Mouse (Mus musculus) neural tube, embryonic 15.5 days (tissue): ENCODE measurements around the gene Fam20a. TPM values are rescaled to one million over a fixed set of nuclear protein-coding genes. Genes with fewer than 3 reads are reported as not detected.
"Not testable (repeated sequence)": the region's sequence is repeated elsewhere in the genome, so short reads cannot be mapped to it uniquely, and the experiment has no call there.

Experiments
- ATAC-seq: fragments of 200-750 bp; cut with Nextera tagmentation; 2 replicates; pipeline ENCODE4 v1.8.0; 2017; ENCODE audit warnings: mild to moderate bottlenecking, moderate TSS enrichment, moderate library complexity; ENCODE audit not compliant: low FRiP score
- H3K27ac ChIP-seq: fragments of 300-500 bp; sonication (generic); replicated peaks from 2 replicates; pipeline ENCODE4 v1.5.1; 2015; ENCODE audit warnings: mild to moderate bottlenecking, inconsistent platforms
- H3K27me3 ChIP-seq: fragments of 300-500 bp; sonication (generic); replicated peaks from 2 replicates; pipeline ENCODE4 v1.6.1; 2015; ENCODE audit warnings: inconsistent platforms
- H3K36me3 ChIP-seq: fragments of 300-500 bp; sonication (generic); 2 replicates; pipeline ENCODE4 v1.6.1; 2015; ENCODE audit warnings: inconsistent platforms
- H3K4me1 ChIP-seq: fragments of 300-500 bp; sonication (generic); 2 replicates; pipeline ENCODE4 v1.6.1; 2015; ENCODE audit warnings: inconsistent platforms
- H3K4me2 ChIP-seq: fragments of 300-500 bp; sonication (generic); 2 replicates; pipeline ENCODE4 v1.6.1; 2015; ENCODE audit warnings: inconsistent platforms, mild to moderate bottlenecking, moderate library complexity
- H3K4me3 ChIP-seq: fragments of 300-500 bp; sonication (generic); replicated peaks from 2 replicates; pipeline ENCODE4 v1.5.1; 2015; ENCODE audit warnings: mild to moderate bottlenecking, inconsistent platforms
- H3K9ac ChIP-seq: fragments of 300-500 bp; sonication (generic); replicated peaks from 2 replicates; pipeline ENCODE4 v1.6.1; 2015; ENCODE audit warnings: mild to moderate bottlenecking, inconsistent platforms
- H3K9me3 ChIP-seq: fragments of 300-500 bp; sonication (generic); replicated peaks from 2 replicates; pipeline ENCODE4 v1.6.1; 2016; ENCODE audit warnings: inconsistent platforms
- WGBS: fragments of 180-500 bp; shearing (Covaris S2); methylation state at CpG from one replicate; pipeline ENCODE4 v1.1.7; 2015; ENCODE audit warnings: mixed read lengths; 5-methylcytosine and 5-hydroxymethylcytosine counted together
- polyA plus RNA-seq: library from polyadenylated mRNA; unstranded; fragments of >200 nt; fragmentation: Nextera tagmentation; extraction: Ambion mirVana; gene quantifications from 2 replicates; pipeline ENCODE4 v1.2.1, GENCODE M21; 2015

The Fam20a gene
- polyA plus RNA-seq, 1 experiment from 2014 or later: 8.0 TPM

GRCm38 (mm10) chr11:109668115-109668725 lies 53.9 kb downstream of the Fam20a start:
- no peak for ATAC-seq
- Histone ChIP-seq H3K4me3 (no peak overlapping the region), H3K4me2 (no peak overlapping the region), H3K9ac (no peak overlapping the region), H3K27ac (no peak overlapping the region), H3K27me3 (no peaks in the 10 kb centered on the region), H3K36me3 (peaks cover 66% of the 10 kb centered on the region), H3K9me3 (no peaks in the 10 kb centered on the region), H3K4me1 (peaks cover 4% of the 10 kb centered on the region; the same call in 1 of the 2 replicates)
- 90% methylated on average over 8 of the region's 8 CpGs for WGBS

GRCm38 (mm10) chr11:109667371-109667770 lies 54.7 kb downstream of the Fam20a start:
- no peak for ATAC-seq
- peaks cover 73% of the 10 kb centered on the region for H3K36me3 ChIP-seq
- peaks cover 4% of the 10 kb centered on the region; the same call in 1 of the 2 replicates for H3K4me1 ChIP-seq
- no peak overlapping the region for H3K4me3 ChIP-seq
- no peak overlapping the region for H3K27ac ChIP-seq
- no peaks in the 10 kb centered on the region for H3K9me3 ChIP-seq
- WGBS: 88% methylated on average over 19 of the region's 19 CpGs
- H3K4me2 ChIP-seq: no peak overlapping the region
- H3K27me3 ChIP-seq: no peaks in the 10 kb centered on the region
- no peak overlapping the region for H3K9ac ChIP-seq

- peaks cover 76% of the 10 kb centered on the region for H3K36me3 ChIP-seq
These were observed 55.7 kb downstream of the Fam20a start for GRCm38 (mm10) chr11:109666411-109666810.

GRCm38 (mm10) chr11:109665424-109665823 lies 56.7 kb downstream of the Fam20a start:
- Histone ChIP-seq H3K9me3 (no peaks in the 10 kb centered on the region), H3K27ac (no peak overlapping the region), H3K4me1 (no peaks in the 10 kb centered on the region), H3K4me2 (no peak overlapping the region), H3K4me3 (no peak overlapping the region), H3K27me3 (no peaks in the 10 kb centered on the region), H3K36me3 (peaks cover 86% of the 10 kb centered on the region), H3K9ac (no peak overlapping the region)
- WGBS: 90% methylated on average over 6 of the region's 6 CpGs
- ATAC-seq: no peak

More at GRCm38 (mm10) chr11:109666411-109666810, 55.7 kb downstream of the Fam20a start:
- Histone ChIP-seq H3K9ac (no peak overlapping the region), H3K27ac (no peak overlapping the region), H3K9me3 (no peaks in the 10 kb centered on the region), H3K4me1 (peaks cover 4% of the 10 kb centered on the region; the same call in 1 of the 2 replicates), H3K4me2 (no peak overlapping the region), H3K27me3 (no peaks in the 10 kb centered on the region), H3K4me3 (no peak overlapping the region)
- no peak for ATAC-seq
- 95% methylated on average over 13 of the region's 13 CpGs for WGBS

GRCm38 (mm10) chr11:109664293-109664692 lies 57.8 kb downstream of the Fam20a start:
- ATAC-seq: no peak
- H3K36me3 ChIP-seq: peaks cover 88% of the 10 kb centered on the region
- 84% methylated on average over 13 of the region's 13 CpGs for WGBS
- H3K27ac ChIP-seq: no peak overlapping the region
- no peak overlapping the region for H3K4me2 ChIP-seq
- H3K9me3 ChIP-seq: no peaks in the 10 kb centered on the region
- no peak overlapping the region for H3K9ac ChIP-seq
- H3K4me3 ChIP-seq: no peak overlapping the region
- H3K4me1 ChIP-seq: no peaks in the 10 kb centered on the region
- H3K27me3 ChIP-seq: no peaks in the 10 kb centered on the region

- not testable (repeated sequence) for H3K9me3 ChIP-seq, H3K9ac ChIP-seq, H3K4me2 ChIP-seq, H3K27me3 ChIP-seq, H3K4me1 ChIP-seq, ATAC-seq, H3K4me3 ChIP-seq, H3K27ac ChIP-seq
- 90% methylated on average over 8 of the region's 8 CpGs for WGBS
- H3K36me3 ChIP-seq: peaks cover 71% of the 10 kb centered on the region
These were observed 61.6 kb downstream of the Fam20a start for GRCm38 (mm10) chr11:109660526-109660925.

- no peak for ATAC-seq
- Histone ChIP-seq H3K9ac (no peak overlapping the region), H3K36me3 (peaks cover 46% of the 10 kb centered on the region), H3K27me3 (no peaks in the 10 kb centered on the region), H3K27ac (no peak overlapping the region), H3K4me3 (no peak overlapping the region), H3K9me3 (no peaks in the 10 kb centered on the region), H3K4me1 (peaks cover 35% of the 10 kb centered on the region), H3K4me2 (no peak overlapping the region)
- 95% methylated on average over 7 of the region's 7 CpGs for WGBS
These were observed 65.8 kb downstream of the Fam20a start for GRCm38 (mm10) chr11:109656232-109656631.

- WGBS: 92% methylated on average over 6 of the region's 6 CpGs
These were observed 67.5 kb downstream of the Fam20a start for GRCm38 (mm10) chr11:109654581-109654980.

GRCm38 (mm10) chr11:109653201-109653600 lies 68.9 kb downstream of the Fam20a start:
- peak overlapping the region; percentile 85 for H3K4me2 ChIP-seq
- H3K27ac ChIP-seq: no peak overlapping the region
- ATAC-seq: no peak
- H3K9me3 ChIP-seq: no peaks in the 10 kb centered on the region
- H3K4me1 ChIP-seq: peaks cover 53% of the 10 kb centered on the region
- 70% methylated on average over 8 of the region's 8 CpGs for WGBS
- peak overlapping the region; percentile 12; the same call in 1 of the 2 replicates for H3K4me3 ChIP-seq
- peaks cover 29% of the 10 kb centered on the region for H3K36me3 ChIP-seq
- H3K9ac ChIP-seq: peak overlapping the region; percentile 5; the same call in 1 of the 2 replicates
- no peaks in the 10 kb centered on the region for H3K27me3 ChIP-seq

More at GRCm38 (mm10) chr11:109654581-109654980, 67.5 kb downstream of the Fam20a start:
- Histone ChIP-seq H3K36me3 (peaks cover 29% of the 10 kb centered on the region), H3K4me1 (peaks cover 40% of the 10 kb centered on the region), H3K4me3 (no peak overlapping the region), H3K27me3 (no peaks in the 10 kb centered on the region), H3K4me2 (no peak overlapping the region), H3K9me3 (no peaks in the 10 kb centered on the region), H3K27ac (no peak overlapping the region), H3K9ac (no peak overlapping the region)
- no peak for ATAC-seq

GRCm38 (mm10) chr11:109652505-109652904 lies 69.6 kb downstream of the Fam20a start:
- Histone ChIP-seq H3K9ac (peak overlapping the region; percentile 96), H3K4me3 (peak overlapping the region; percentile 89), H3K27me3 (no peaks in the 10 kb centered on the region), H3K27ac (no peak overlapping the region), H3K4me1 (peaks cover 59% of the 10 kb centered on the region), H3K36me3 (peaks cover 29% of the 10 kb centered on the region), H3K9me3 (no peaks in the 10 kb centered on the region), H3K4me2 (peak overlapping the region; percentile 85)
- ATAC-seq: no peak
- WGBS: 63% methylated on average over 6 of the region's 6 CpGs

- peaks cover 58% of the 10 kb centered on the region for H3K4me1 ChIP-seq
These were observed 70.5 kb downstream of the Fam20a start for GRCm38 (mm10) chr11:109651566-109652024.

More at GRCm38 (mm10) chr11:109651566-109652024, 70.5 kb downstream of the Fam20a start:
- Histone ChIP-seq H3K36me3 (peaks cover 22% of the 10 kb centered on the region), H3K9me3 (no peaks in the 10 kb centered on the region), H3K9ac (peak overlapping the region; percentile 96), H3K4me3 (peak overlapping the region; percentile 89), H3K27ac (peak overlapping the region; percentile 98), H3K4me2 (peak overlapping the region; percentile 85), H3K27me3 (no peaks in the 10 kb centered on the region)
- under 1% methylated on average over 21 of the region's 21 CpGs for WGBS
- no peak for ATAC-seq
